Mouse (Mus musculus) erythroblast, adult 5-6 weeks (primary cell): ENCODE results near the gene Cflar. TPM values are rescaled to one million over a fixed set of nuclear protein-coding genes. Genes with fewer than 3 reads are reported as not detected.
"Not testable (repeated sequence)": the region's sequence is repeated elsewhere in the genome, so short reads cannot be mapped to it uniquely, and the experiment has no call there.

ENCODE experiments used
- ATAC-seq: replicated peaks from 2 replicates; pipeline ENCODE4 v1.8.0; 2016; ENCODE audit warnings: moderate number of reproducible peaks, mild to moderate bottlenecking, moderate TSS enrichment, inconsistent platforms; ENCODE audit not compliant: poor library complexity, low FRiP score, severe bottlenecking
- total RNA-seq, 2 experiments: library from RNA; stranded (forward) in 1 of 2; stranded (reverse) in 1 of 2; fragments of 150-400 nt in 1 of 2; fragments of 200-764, 138-1000 nt in 1 of 2; gene quantifications; 2 replicates each; pipeline versions ENCODE4 v1.2.3 to v1.2.4; 2015 to 2017; ENCODE audit warnings: low replicate concordance in 2 of 2

Gene Cflar
- total RNA-seq, 2 experiments from 2014 or later = 14.2 to 16.4 TPM

DNA sequence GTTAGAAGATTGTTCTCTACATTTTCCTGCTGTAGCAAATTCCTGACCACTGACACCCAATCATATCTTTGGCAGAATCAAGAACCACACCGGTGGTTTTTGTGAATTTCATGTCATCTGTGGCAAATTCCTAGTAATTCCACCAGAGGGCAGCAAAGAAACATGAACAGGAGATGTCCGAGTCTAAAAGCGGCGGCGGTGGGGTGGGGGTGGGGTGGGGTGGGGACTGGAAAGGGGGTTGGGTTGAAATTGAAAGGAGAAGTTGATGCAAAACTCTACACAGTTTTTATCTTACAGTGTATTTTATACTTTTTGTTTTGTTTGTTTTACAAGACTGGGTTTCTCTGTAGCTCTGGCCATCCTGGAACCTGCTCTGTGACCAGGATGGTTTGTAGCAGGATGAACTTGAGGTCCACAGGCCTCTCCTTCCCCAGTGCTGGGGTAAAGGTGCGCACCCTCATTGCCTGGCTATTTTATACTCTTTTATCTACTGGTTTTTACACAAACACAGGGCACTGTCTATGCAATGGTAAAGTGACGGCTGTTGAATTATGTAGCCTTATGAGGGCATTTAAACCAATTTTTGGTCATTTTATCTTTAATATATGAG lies 58.9 kb downstream of the Cflar start:
- no peak; the same call in 1 of the 2 replicates for ATAC-seq

DNA sequence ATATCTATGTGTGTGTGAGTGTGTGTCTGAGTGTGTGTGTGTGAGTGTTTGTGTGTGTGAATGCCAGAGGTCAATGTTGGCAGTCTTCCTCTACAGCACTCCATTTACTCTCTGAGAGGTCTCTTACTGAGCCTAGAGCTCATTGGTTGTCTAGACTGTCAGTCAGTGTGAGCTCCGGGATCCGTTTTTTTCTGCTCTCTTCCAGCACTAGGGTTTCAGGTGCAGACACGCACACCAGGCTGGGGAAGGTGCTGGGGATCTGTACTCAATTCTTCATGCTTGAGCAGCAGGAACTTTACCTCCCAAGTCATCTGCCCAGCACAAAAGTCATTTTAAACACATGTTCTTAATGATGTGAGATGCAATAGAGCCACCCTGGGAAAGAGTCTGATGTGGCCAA lies 60.8 kb downstream of the Cflar start:
- ATAC-seq = no peak; the same call in 1 of the 2 replicates

DNA sequence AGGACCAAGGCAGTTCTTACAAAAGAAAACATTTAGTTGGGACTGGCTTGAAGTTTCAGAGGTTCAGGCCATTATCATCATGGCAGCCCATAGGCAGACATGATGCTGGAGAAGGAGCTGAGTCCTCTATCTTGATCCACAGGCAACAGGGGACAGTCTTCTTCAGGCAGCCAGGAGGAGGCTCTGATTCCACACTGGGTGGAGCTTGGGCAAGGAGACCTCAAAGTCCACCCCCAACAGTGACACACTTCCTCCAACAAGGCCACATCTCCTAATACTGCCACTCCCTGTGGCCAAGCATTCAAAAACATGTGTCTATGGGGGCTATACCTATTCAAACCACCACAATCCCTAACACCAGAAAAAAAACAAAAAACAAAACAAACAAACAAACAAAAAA lies 62.0 kb downstream of the Cflar start:
- ATAC-seq = no peak

DNA sequence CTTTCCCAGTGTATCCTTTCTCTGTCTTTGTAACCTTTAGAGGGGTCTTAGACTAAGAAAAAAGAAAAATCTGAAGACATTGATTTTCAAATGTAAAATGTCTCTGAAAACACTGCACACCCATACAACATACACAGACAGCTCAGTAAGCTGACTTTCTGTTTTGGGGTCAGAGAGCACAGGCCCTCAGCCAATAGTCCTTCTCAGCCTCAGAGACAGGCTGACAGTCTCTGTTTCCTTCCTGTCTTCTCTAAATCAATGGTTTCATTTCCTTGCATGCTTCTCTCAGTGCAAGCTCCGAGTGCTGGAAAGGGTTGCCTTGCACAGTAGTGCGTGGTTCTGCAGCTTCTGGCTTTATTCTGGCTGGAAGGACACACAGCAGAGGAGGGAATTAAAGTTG lies 62.6 kb downstream of the Cflar start:
- ATAC-seq = no peak

DNA sequence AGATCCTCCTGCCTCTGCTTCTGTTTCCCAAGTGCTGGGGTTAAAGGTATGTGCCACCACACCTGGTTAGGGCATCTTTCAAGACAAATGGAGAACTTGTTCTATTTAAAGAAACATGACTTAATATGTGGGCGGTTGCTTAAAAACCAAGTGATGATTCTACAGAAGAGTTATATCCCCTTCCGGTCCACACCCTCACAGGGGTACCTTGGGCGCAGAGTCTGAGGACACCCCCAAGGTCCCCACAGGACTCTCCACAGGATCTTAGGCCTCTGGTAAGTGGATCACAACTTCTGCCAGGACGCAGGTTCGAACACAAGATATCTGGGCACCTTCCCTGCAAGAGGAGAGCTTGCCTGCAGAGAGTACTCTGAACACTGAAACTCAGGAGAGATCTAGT lies 64.1 kb downstream of the Cflar start:
- no peak for ATAC-seq

DNA sequence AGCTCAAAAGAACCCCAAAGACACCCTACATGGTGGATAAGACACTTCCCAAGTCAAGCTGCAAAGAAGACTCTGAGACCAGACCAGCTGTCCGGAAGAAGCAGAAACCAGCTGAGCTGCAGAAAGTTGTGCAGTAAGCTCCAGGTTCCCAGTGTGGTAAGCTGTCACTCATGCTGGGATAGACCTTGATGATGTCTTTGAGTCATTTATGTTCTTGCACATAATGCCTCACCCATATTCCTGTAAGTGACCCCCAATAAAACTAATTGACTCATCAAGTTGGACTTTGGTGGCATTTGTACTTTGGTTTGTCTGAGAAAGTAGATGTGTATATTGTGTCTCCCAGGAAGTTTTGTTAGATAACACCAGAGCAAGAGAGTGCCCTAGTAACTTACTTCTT lies 66.3 kb downstream of the Cflar start:
- no peak for ATAC-seq

DNA sequence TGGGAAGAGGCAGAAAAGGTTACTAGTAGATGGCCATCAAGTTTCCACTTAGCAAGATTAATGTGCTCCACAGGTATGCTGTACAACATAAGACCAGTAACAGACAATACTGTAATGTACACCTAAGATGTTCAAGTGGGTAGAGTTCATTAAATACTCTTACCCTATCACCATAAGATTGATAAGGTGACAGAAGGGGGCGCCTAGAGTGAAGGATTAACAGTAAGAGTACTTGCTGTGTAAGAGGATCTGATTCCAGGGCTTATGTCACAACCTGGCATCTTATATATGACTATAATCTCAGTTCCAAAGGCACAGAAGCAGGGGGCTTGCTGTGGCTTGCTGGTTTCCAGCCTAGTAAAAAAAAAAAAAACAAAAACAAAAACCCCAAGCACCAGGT lies 66.9 kb downstream of the Cflar start:
- no peak for ATAC-seq

DNA sequence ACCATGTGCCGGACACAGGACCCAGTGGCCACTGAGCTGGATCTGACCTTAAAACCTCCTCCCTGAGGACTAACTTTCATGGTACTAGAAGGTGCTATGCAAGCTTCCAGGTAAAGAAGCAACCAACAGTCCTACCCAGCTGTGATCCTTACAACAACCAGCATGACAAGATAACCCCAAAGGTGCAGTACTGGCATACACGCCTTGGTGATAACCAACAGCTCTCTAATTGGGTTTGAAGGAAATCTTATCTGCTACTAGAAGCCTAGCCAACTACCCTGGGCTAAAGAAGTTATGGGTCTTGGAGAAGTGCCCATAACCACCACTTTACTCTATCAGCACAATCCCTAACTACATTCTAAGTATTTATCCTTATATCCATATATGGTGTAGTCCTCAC lies 75.0 kb downstream of the Cflar start:
- ATAC-seq = no peak

DNA sequence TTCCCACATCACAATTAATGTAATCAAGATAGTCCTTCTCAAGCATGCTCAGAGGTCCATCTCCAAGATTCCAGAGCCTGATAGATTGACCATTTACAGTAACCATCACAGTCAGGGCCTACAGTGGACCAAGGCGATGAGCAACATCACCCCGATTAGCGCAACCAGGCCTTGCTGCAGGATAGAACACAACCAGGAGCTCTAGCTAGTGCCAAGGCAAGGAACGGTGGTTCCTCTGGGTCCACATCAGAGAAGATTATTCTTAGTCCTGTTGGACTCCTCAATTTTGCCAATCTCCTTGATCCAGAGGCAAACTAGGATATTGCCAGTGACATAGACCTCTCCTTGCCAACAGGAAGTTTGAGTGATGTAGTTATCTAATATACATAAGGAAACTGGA lies 77.1 kb downstream of the Cflar start:
- no peak for ATAC-seq

DNA sequence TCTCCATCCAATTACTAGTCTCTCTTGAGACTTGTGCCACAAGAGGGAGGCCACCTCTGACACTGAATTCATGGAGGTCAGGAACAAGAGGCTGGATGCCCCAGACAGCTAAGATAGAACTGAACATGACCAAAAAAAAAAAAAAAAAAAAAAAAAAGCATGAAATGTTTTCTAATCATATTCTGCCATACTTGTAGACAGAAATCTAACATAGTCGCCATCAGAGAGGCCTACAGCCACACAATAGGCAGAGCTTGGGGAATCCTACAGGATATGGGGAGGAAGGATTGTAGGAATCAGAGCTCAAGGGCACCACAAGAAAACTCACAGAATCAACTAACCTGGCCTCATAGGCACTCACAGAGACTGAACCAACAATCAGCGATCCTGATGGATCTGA lies 83.4 kb downstream of the Cflar start:
- no peak for ATAC-seq

DNA sequence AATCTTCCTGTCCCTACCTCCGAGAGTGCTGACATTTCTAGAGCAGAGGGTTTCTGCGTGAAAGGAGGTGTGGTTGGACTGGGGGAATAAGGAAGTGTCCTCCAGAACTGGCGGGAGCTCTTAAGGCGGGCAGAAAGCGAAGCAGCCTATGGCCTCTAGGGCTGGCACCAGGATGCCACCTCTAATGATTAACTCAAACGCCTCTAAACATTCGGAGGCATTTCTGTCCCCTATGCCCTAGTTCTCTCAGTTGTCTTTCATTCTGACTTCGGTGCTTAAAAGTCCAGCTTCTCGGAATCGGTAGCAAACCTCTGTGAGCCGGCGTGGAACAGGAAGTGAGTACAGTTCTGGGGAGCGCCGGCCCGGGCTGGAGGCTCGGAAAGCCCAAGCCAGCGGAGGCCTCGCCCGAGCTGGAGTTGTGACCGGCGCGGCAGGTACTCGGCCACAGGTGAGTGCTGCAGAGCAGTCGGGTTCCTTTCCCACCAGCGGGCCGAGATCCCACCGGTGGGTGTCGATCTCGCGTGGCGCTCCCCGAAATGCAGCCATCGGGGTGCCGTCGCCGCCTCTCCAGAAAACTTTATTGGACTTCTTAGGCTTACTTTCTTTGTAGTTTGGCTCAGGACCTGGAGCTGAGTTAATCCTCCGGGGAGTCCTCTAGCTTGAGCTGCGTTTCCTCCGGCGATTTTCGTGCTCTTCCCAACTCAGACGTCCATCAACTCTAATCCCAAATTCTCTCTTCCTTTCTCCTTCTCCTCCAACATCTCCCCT lies 84.2 kb downstream of the Cflar start, which contains the start of gene Casp8:
Gene Casp8 (plus strand): TSS at position 84 of the 768 bp plus-strand sequence.
- peak; percentile 92 for ATAC-seq

DNA sequence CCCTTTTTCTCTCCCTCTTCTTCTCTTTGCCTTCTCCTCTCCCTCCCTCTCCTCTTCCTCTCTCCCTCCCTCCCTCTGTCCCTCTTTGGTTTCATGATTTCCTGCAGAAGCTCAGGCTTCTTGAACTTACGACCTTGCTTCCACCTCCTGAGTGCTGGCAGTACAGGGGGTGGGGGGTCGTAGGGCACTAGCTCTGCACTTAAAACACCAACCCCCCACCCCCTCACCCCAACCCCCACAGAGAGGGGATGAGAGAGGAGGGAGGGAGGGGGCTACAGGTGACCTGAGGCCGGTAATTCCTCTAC lies 84.7 kb downstream of the Cflar start:
- no peak for ATAC-seq

DNA sequence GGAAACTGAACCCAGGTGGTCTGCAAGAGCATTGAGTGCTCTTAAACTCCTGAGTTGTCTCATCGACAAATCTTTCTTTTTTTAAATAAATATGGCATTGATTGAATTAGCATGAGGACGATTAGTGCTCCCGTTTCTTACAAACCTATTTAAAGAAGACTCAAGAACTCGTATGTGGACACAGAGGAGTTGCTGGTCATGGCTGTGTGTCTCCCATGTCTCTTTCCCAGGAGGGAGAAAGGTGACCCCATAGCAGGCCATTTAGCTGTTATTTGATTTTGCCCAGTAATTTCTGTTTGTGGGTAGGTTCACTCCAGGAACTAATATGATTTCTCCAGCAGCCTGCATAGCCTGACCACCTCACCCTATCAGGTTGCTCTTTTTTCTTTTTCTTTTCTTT lies 85.5 kb downstream of the Cflar start:
- no peak for ATAC-seq

DNA sequence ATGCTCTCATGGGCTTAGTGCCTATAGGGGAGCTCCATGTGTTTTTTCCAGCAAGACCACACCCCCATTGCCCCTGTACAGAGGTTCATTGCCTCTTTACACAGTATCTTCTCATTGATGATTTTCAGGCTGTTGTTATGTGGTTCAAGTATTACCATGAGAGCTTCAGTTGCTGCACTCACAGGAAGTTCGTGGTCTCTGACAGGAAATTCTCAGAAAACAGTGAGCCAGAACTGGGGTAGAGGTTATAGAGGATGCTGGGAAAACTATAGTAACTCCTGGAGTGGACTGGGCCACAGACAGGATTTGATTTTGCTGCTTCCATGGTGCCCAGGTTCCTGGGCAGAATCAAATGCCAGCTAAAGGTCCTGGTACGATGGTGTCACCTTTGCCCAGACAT lies 86.1 kb downstream of the Cflar start:
- no peak for ATAC-seq

DNA sequence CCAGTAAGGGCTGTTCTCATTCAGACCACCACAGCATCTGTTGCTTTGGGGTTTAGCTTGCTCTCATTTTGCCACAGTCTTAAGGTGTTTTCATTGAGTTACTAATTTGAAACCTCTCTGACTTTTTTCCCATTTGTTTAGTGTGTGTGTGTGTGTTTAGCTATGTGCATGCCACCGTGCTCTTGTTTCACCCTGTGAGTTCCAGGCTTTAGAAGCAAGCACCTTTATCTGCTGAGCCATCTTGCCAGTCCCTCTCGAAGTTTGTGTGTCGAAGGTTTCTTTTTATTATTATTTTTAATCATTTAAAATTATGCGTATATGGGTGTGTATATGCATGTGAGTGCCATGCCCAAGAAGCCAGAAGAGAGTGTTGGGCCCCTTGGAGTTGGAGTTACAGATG lies 87.6 kb downstream of the Cflar start:
- ATAC-seq = no peak

DNA sequence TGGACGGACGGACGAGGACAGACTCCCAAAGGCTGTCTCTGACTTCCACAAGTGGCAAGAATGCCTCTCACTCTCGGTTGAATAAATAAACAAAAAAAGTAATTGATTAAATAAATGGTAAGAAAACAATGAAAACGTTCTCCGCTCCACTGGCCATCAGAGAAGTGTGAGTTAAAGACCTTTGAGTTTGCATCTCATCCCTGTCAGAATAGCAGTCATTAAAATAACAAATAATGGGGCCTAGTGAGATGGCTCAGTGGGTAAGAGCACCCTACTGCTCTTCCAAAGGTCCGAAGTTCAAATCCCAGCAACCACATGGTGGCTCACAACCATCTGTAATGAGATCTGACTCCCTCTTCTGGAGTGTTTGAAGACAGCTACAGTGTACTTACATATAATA lies 89.3 kb downstream of the Cflar start:
- ATAC-seq = not testable (repeated sequence)

DNA sequence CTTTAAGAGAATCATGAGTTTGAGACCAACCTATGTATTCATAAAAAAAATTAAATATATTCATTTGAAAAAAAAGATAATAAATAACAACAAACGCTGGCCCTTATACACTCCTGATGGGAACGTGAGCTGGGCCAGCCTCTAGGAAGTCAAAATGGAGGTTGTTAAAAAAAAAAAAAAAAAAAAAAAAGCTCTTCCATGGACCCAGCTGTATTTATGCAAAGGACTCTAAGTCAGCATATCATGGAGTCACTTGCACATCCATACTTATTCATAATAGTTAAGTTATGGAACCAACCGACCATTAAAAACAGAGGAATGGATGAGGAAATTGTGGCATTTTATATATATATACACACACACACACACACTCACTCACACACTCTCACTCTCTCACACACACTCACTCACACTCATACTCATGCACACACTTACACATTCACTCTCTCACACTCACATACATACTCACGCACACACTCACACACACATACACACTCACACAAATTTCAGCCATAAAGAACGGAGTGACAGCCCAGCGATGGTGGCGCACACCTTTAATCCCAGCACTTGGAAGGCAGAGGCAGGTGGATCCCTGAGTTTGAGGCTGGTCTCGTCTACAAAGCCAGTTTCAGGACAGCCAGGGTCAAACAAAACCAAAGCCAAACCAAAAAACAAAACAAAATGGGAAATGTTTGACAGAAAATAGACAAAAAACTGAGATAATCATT lies 90.4 kb downstream of the Cflar start:
- ATAC-seq = no peak

DNA sequence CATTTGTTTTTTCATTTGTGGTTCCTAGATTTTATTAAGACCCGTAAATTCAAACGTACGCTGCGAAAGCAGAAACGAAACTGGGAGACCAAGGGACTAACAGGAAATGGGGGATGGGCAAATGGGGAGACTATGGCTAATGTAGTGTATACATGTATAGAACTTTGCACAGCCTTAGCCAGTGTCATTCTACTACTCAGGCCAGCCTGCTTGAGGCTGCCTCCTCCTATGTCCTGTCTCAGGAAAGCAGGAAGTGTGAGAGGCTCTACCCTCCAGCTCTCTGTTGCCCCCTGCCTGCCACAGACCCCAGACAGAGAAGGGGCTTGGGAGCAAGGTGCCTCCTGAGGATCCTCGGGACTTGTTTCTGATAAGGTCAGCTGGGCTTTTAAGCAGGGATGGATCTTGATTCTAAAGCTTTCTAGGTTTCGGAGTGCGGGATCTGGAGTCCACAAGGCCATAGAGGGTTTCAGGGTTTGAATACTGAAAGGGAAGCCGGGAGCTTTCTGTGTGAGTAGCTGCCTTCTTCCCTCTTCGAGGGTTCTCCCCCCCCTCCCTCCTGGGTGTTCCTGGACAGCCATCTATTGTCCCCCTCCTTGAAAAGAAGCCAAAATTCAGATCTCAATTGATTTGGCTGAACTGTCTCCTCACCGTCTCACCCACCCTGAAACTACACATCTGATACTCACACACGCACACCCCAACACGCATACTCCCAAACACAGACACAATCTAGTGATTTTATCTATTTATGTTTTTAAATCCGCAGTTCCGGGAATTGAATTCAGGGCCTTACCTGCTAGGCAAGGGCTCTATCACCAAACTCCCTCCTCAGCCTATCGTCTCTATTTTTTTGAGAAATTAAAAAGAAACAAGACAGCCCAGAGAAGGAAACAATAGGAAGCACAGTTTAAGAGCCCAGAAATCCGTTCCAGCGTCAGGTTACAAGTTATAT lies 91.3 kb downstream of the Cflar start:
- peak; percentile 82 for ATAC-seq

DNA sequence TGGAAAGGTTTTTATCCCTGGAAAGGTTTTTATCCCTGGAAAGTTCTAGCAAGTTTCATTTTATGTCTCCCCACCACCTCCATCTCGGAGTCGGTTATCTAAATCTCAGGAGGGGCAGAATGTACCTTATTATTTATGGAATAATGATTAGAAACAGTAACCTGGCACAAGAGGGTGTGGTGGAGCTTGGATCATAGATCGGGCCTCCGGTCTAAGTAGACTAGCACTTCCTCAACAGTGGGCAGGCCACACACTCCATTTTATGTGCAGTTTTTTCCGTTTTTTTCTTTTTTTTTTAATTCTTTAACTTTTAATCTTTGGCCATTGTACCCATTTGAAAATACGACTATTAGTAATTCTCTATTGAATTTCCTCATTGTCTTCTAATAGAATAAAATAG lies 92.2 kb downstream of the Cflar start:
- ATAC-seq = no peak

DNA sequence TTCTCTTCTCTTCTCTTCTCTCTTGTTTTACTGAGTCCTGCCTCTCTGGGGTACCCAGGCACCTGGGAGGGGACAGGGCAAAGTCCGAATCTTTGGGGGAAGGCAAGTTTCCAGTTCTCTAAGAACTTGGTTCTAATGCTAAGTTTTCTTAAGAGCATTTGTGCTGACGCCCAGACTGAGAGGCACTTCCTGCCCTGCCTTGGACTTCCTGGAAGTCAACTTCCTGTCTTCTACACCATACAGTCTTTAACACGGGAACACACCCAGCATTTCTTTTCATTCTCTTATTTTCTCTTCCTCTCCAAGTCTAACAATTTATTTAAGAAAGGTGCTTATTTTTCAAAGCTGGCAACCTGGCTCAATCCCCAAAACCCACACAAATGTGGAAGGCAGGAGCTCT lies 95.3 kb downstream of the Cflar start:
- no peak for ATAC-seq
